9 mouse cellular contexts compared by ENCODE assay signal in genomic region chr1:144004741-144005140, GRCm38 (mm10). TPM values are rescaled to one million over a fixed set of nuclear protein-coding genes. Genes with fewer than 3 reads are reported as not detected.
DNase-seq lines count a peak whose midpoint lies in the region; ATAC-seq and TF ChIP-seq lines count a peak whose summit lies in the region.
"Had no signal": no experiment of that assay in that cellular context is flagged by ENCODE, and none has a peak within 500 bp of the region (broad histone marks: within the 10 kb centered on the region; RNA-seq: fewer than 3 reads in every experiment).

No protein-coding gene starts in this region.

- H3K9me3 ChIP-seq in kidney, postnatal 0 days (replicated peaks; ENCODE audit: low read length) = no peaks in the 10 kb centered on the region

- TF ChIP-seq CTCF in kidney, postnatal 0 days (IDR thresholded peaks at IDR 0.05; ENCODE audit: low read depth) = no peak

- DNase-seq in cerebellum, adult 11 months = peak; percentile 9
- no peak for DNase-seq in cerebellum, adult 11-12 months
- peak; percentile 45 for DNase-seq in right cerebral cortex, adult 18-20 months
- DNase-seq in right cerebral cortex, postnatal 14 days = no peak
- DNase-seq in frontal cortex, postnatal 25 days (ENCODE audit: low spot score in 2 of 2) = peak; percentile 9 to 13
- peak; percentile 46 for DNase-seq in kidney, postnatal 0 days (ENCODE audit: low spot score)
- peak; percentile 53 for DNase-seq in neural tube, embryonic 10.5 days (ENCODE audit: extremely low spot score, low spot score)

- peak overlapping the region; percentile 76 for H3K4me2 ChIP-seq in kidney, postnatal 0 days (ENCODE audit: low read length)

- H3K36me3 ChIP-seq in kidney, postnatal 0 days (ENCODE audit: insufficient read depth, low read length) = no peaks in the 10 kb centered on the region
- H3K36me3 ChIP-seq: G1E had no signal

- no peak for ATAC-seq in kidney, postnatal 0 days (replicated peaks; ENCODE audit: low FRiP score, low read depth)
- ATAC-seq in granulocyte monocyte progenitor cell, adult 5-6 weeks (replicated peaks; ENCODE audit: poor library complexity, severe bottlenecking) = no peak

- H3K4me3 ChIP-seq in kidney, postnatal 0 days (replicated peaks; ENCODE audit: low read depth, low read length) = peak overlapping the region; percentile 58

- no peaks in the 10 kb centered on the region for H3K27me3 ChIP-seq in kidney, postnatal 0 days (ENCODE audit: insufficient read depth, low read length)

- H3K4me1 ChIP-seq in kidney, postnatal 0 days (replicated peaks; ENCODE audit: insufficient read depth, low read length) = no peaks in the 10 kb centered on the region

- WGBS in kidney, postnatal 0 days = under 1% methylated on average over 9 of the region's 9 CpGs

- H3K9ac ChIP-seq in kidney, postnatal 0 days (ENCODE audit: low read depth, low read length) = peak overlapping the region; percentile 31; the same call in 1 of the 2 replicates

- peak overlapping the region; percentile 63 for H3K27ac ChIP-seq in kidney, postnatal 0 days

RNA-seq across cellular contexts. Expression of gene Rgs2, which starts 0.8 kb away (rescaled TPM):
- 37.4 and 40.6 TPM in 2 replicates for polyA plus RNA-seq in kidney, postnatal 0 days (2015; fragmentation: Nextera tagmentation; extraction: Ambion mirVana)
- total RNA-seq in granulocyte monocyte progenitor cell, adult 5-6 weeks (2014; fragmentation: Nextera tagmentation) = 55.0 and 90.4 TPM in 2 replicates
- 98.1 and 98.8 TPM in 2 replicates for total RNA-seq in granulocyte monocyte progenitor cell, adult 5-6 weeks (2017)

Comparison
In these comparisons a context has a peak if more than half of its experiments do, and no peak if none do; other contexts are left out.
1. DNase-seq: peak in cerebellum, adult 11 months (single experiment), right cerebral cortex, adult 18-20 months (single experiment), frontal cortex, postnatal 25 days (2 of 2), kidney, postnatal 0 days (single experiment) and neural tube, embryonic 10.5 days (single experiment); none in cerebellum, adult 11-12 months (single experiment) and right cerebral cortex, postnatal 14 days (single experiment).